ENCODE assay signal across 27 mouse cellular contexts in genomic region chr7:112199343-112199742, GRCm38 (mm10). TPM values are rescaled to one million over a fixed set of nuclear protein-coding genes. Genes with fewer than 3 reads are reported as not detected.
DNase-seq lines count a peak whose midpoint lies in the region; ATAC-seq and TF ChIP-seq lines count a peak whose summit lies in the region.
"Had no signal": no experiment of that assay in that cellular context is flagged by ENCODE, and none has a peak within 500 bp of the region (broad histone marks: within the 10 kb centered on the region; RNA-seq: fewer than 3 reads in every experiment).

No protein-coding gene starts in this region.

- intact Hi-C loops in left cerebral cortex, postnatal 14 days (cut with DNase I), result no loop called here

- DNase-seq in forebrain, postnatal 0 days, result no peak
- DNase-seq in forebrain, embryonic 10.5 days (ENCODE audit: extremely low spot score, low spot score), result no peak
- DNase-seq in layer of hippocampus, adult 2 months (ENCODE audit: low spot score in 2 of 2), result peak in 1 of 2 experiments; percentile 63
- DNase-seq in layer of hippocampus, postnatal 25 days (ENCODE audit: extremely low spot score in 1 of 2, low spot score in 1 of 2), result no peak
- peak; percentile 53 to 72 for DNase-seq in left cerebral cortex, postnatal 14 days (ENCODE audit: low spot score in 2 of 2)
- DNase-seq in left cerebral cortex, adult 18-20 months (ENCODE audit: low spot score in 2 of 2), result no peak
- DNase-seq in spleen, postnatal 36 days (ENCODE audit: low spot score in 2 of 2), result no peak
- DNase-seq: adrenal gland, adult 2 months; adrenal gland, postnatal 10 days; adrenal gland, postnatal 25 days; B cell, adult 2 months; cerebellum, adult 11 months; cerebellum, adult 18-20 months; cerebellum, adult 8-10 months; cerebellum, adult 9-11 months; cerebellum, postnatal 14 days; cerebellum, postnatal 36 days; embryo, embryonic 11 days had no signal

- H3K4me2 ChIP-seq in forebrain, postnatal 0 days (ENCODE audit: low read depth), result no peak overlapping the region
- H3K4me2 ChIP-seq: embryonic facial prominence, embryonic 13.5 days; embryonic facial prominence, embryonic 15.5 days; forebrain, embryonic 13.5 days; forebrain, embryonic 15.5 days had no signal

- no peaks in the 10 kb centered on the region for H3K9me3 ChIP-seq in forebrain, postnatal 0 days (ENCODE audit: low read length)
- H3K9me3 ChIP-seq in forebrain, embryonic 10.5 days, result no peaks in the 10 kb centered on the region
- H3K9me3 ChIP-seq: embryonic facial prominence, embryonic 13.5 days; embryonic facial prominence, embryonic 15.5 days; forebrain, embryonic 13.5 days; forebrain, embryonic 15.5 days had no signal

- H3K4me3 ChIP-seq in forebrain, postnatal 0 days (ENCODE audit: low read depth, low read length), result no peak overlapping the region
- H3K4me3 ChIP-seq in forebrain, embryonic 10.5 days, result no peak overlapping the region
- no peak overlapping the region for H3K4me3 ChIP-seq in layer of hippocampus, adult 2 months
- H3K4me3 ChIP-seq: embryonic facial prominence, embryonic 13.5 days; embryonic facial prominence, embryonic 15.5 days; erythroblast, embryonic 14.5 days; forebrain, embryonic 13.5 days; forebrain, embryonic 15.5 days had no signal

- no peak overlapping the region for H3K9ac ChIP-seq in forebrain, postnatal 0 days
- H3K9ac ChIP-seq: embryonic facial prominence, embryonic 13.5 days; embryonic facial prominence, embryonic 15.5 days; forebrain, embryonic 13.5 days; forebrain, embryonic 15.5 days had no signal

- no peaks in the 10 kb centered on the region for H3K27me3 ChIP-seq in forebrain, postnatal 0 days (ENCODE audit: insufficient read depth, low read length)
- no peaks in the 10 kb centered on the region for H3K27me3 ChIP-seq in forebrain, embryonic 10.5 days (ENCODE audit: poor library complexity, severe bottlenecking)
- H3K27me3 ChIP-seq: embryonic facial prominence, embryonic 13.5 days; embryonic facial prominence, embryonic 15.5 days; forebrain, embryonic 13.5 days; forebrain, embryonic 15.5 days; Patski had no signal

- no peak for TF ChIP-seq CTCF in forebrain, postnatal 0 days (IDR thresholded peaks at IDR 0.05; ENCODE audit: low read depth)
- TF ChIP-seq CTCF in layer of hippocampus, adult 2 months (conservative IDR thresholded peaks at IDR 0.05), result no peak

- no peak overlapping the region for H3K27ac ChIP-seq in forebrain, postnatal 0 days (ENCODE audit: low read depth, low read length)
- no peak overlapping the region for H3K27ac ChIP-seq in forebrain, embryonic 10.5 days
- peak overlapping the region; percentile 71 for H3K27ac ChIP-seq in layer of hippocampus, adult 2 months
- H3K27ac ChIP-seq: embryonic facial prominence, embryonic 13.5 days; embryonic facial prominence, embryonic 15.5 days; forebrain, embryonic 13.5 days; forebrain, embryonic 15.5 days had no signal

- no peaks in the 10 kb centered on the region for H3K36me3 ChIP-seq in forebrain, postnatal 0 days (ENCODE audit: insufficient read depth)
- no peaks in the 10 kb centered on the region for H3K36me3 ChIP-seq in forebrain, embryonic 10.5 days (replicated peaks)
- H3K36me3 ChIP-seq: embryonic facial prominence, embryonic 13.5 days; embryonic facial prominence, embryonic 15.5 days; forebrain, embryonic 15.5 days; G1E had no signal

- WGBS in forebrain, postnatal 0 days, result 39% methylated on average over 3 of the region's 3 CpGs
- WGBS in forebrain, embryonic 10.5 days, result 73% methylated on average over 3 of the region's 3 CpGs

- peak; percentile 59; the same call in 1 of the 2 replicates for ATAC-seq in forebrain, postnatal 0 days
- ATAC-seq: CD4-positive, CD25-positive, alpha-beta regulatory T cell, adult 4 months; forebrain, embryonic 13.5 days; forebrain, embryonic 15.5 days; Patski had no signal

- H3K4me1 ChIP-seq in forebrain, postnatal 0 days (ENCODE audit: insufficient read depth), result no peaks in the 10 kb centered on the region
- peaks cover 12% of the 10 kb centered on the region for H3K4me1 ChIP-seq in forebrain, embryonic 10.5 days
- H3K4me1 ChIP-seq: forebrain, embryonic 13.5 days had no signal

RNA-seq across cellular contexts. Expression of gene Mical2, which starts 26.3 kb away (rescaled TPM):
- 28.6 and 29.0 TPM in 2 replicates for total RNA-seq in forebrain, postnatal 0 days (2014; rRNA removed)
- 16.3 and 18.3 TPM in 2 replicates for polyA plus RNA-seq in forebrain, postnatal 0 days (2015; fragmentation: Nextera tagmentation; extraction: Ambion mirVana)
- 0.87 and 0.88 TPM in 2 replicates for polyA plus RNA-seq in forebrain, embryonic 10.5 days (2016; fragmentation: Nextera tagmentation; extraction: Ambion mirVana)
- total RNA-seq in layer of hippocampus, adult 2 months (2021), result 100 to 1,000 TPM; 667 to 694 TPM
- 100 to 1,000 TPM; 645 to 717 TPM for total RNA-seq in layer of hippocampus, postnatal 25 days (2021)
- total RNA-seq in left cerebral cortex, postnatal 14 days (2021), result 100 to 1,000 TPM; 497 to 557 TPM
- 100 to 1,000 TPM; 503 to 562 TPM for total RNA-seq in left cerebral cortex, adult 18-20 months (2021)
- total RNA-seq: CH12.LX had no signal
- polyA plus RNA-seq: erythroblast, embryonic 14.5 days; G1E had no signal

RNA-seq across cellular contexts. Expression of gene Dkk3, which starts 40.5 kb away (rescaled TPM):
- total RNA-seq in forebrain, postnatal 0 days (2014; rRNA removed), result 50.8 and 53.8 TPM in 2 replicates
- polyA plus RNA-seq in forebrain, postnatal 0 days (2015; fragmentation: Nextera tagmentation; extraction: Ambion mirVana), result 48.1 and 49.9 TPM in 2 replicates
- polyA plus RNA-seq in forebrain, embryonic 10.5 days (2016; fragmentation: Nextera tagmentation; extraction: Ambion mirVana), result 14.3 and 15.0 TPM in 2 replicates
- total RNA-seq in layer of hippocampus, adult 2 months (2021), result 100 to 1,000 TPM; 253 to 270 TPM
- 100 to 1,000 TPM; 218 to 244 TPM for total RNA-seq in layer of hippocampus, postnatal 25 days (2021)
- 100 to 1,000 TPM in 1 of 2 experiments, 10 to 100 TPM in 1; 97.1 to 119 TPM for total RNA-seq in left cerebral cortex, postnatal 14 days (2021)
- 100 to 1,000 TPM; 209 to 215 TPM for total RNA-seq in left cerebral cortex, adult 18-20 months (2021)
- polyA plus RNA-seq: erythroblast, embryonic 14.5 days; G1E had no signal

Comparison
In these comparisons a context has a peak if more than half of its experiments do, and no peak if none do; other contexts are left out.
1. DNase-seq: peak in left cerebral cortex, postnatal 14 days (2 of 2); none in forebrain, postnatal 0 days (single experiment), forebrain, embryonic 10.5 days (single experiment), layer of hippocampus, postnatal 25 days (0 of 2), left cerebral cortex, adult 18-20 months (0 of 2) and spleen, postnatal 36 days (0 of 2).
2. RNA of gene Mical2, which starts 26.3 kb away (total RNA-seq): 645 to 717 TPM in layer of hippocampus, postnatal 25 days, 667 to 694 TPM in layer of hippocampus, adult 2 months, 503 to 562 TPM in left cerebral cortex, adult 18-20 months and 497 to 557 TPM in left cerebral cortex, postnatal 14 days; 28.6 to 29.0 TPM in forebrain, postnatal 0 days; every median in the first group is over 10 times any median in the second.